Mouse (Mus musculus): ENCODE results near the gene Erbb4.

Erbb4 gene

DNA sequence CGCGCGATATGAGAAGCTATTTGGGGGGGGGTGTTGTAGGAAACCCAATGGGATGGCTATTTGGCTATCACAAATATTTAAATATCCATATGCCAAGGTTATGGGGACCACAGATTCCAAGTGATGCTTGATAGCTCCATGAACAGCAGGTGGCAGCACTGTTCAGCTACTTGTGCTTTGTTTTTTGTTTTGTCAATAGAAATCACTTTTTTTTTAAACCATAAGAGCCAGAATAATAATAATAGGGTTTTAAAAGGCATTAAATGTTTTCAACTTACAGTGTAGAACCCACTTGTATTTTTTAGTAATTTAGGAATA, 1001.4 kb downstream of the Erbb4 start:
- in situ Hi-C loops (cut with MboI; ENCODE audit: low sequenced_read_pairs): no loop called here

- in situ Hi-C loops (cut with MboI; ENCODE audit: low sequenced_read_pairs): no loop called here
Measured at GRCm38 (mm10) chr1:68105834-68106542, 1001.9 kb downstream of the Erbb4 start.

DNA sequence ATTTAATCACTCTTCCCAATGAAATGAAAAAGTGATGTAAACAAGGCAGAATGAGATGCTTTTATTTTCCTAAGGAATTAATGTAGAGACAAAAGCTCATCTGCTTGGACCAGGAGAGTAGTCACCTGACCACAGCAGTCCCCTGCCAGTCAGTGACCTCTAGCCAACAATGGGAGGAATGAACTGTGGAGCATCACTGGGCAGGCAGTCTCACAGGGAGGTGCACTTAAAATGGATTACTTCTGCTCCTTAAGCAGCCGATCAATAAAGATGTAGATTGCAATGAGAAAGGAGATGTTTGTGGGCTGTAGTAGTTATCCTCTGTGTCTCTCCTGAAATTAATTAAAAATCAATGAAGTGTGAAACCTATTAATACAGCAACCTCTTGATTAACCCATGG, 1018.2 kb downstream of the Erbb4 start:
- in situ Hi-C loops (cut with MboI; ENCODE audit: low sequenced_read_pairs): no loop called here

DNA sequence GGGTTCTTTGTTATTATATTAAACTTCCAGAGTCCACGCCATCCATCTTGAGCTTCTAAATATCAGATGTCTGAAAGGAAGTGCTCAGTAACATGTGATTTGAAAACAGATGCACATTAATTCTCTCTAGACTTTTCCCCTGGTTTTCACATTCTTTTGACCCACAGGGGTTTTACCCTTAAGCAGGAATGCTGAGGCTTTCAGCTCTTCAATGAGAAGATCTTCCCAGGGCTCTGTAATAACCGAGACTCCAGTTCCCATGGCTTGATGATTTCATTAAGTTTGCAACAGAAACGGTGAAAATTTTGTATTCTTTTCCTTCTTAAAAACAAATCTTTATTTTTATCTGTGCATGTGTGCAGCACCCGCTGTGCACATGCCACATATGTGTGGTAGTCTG, 1051.4 kb downstream of the Erbb4 start:
- in situ Hi-C loops (cut with MboI; ENCODE audit: low sequenced_read_pairs): no loop called here

GRCm38 (mm10) chr1:68054715-68055114, 1053.1 kb downstream of the Erbb4 start:
- in situ Hi-C loops (cut with MboI; ENCODE audit: low sequenced_read_pairs): no loop called here

- in situ Hi-C loops (cut with MboI; ENCODE audit: low sequenced_read_pairs): no loop called here
Measured at GRCm38 (mm10) chr1:68049856-68050255, 1058.0 kb downstream of the Erbb4 start.

- in situ Hi-C loops (cut with MboI; ENCODE audit: low sequenced_read_pairs): no loop called here
Measured at GRCm38 (mm10) chr1:68047139-68047538, 1060.7 kb downstream of the Erbb4 start.

GRCm38 (mm10) chr1:68046551-68046970, 1061.3 kb downstream of the Erbb4 start:
- in situ Hi-C loops (cut with MboI; ENCODE audit: low sequenced_read_pairs): no loop called here

GRCm38 (mm10) chr1:68024086-68024940, 1083.5 kb downstream of the Erbb4 start:
- in situ Hi-C loops (cut with MboI; ENCODE audit: low sequenced_read_pairs): no loop called here

- in situ Hi-C loops (cut with MboI; ENCODE audit: low sequenced_read_pairs): no loop called here
Measured at GRCm38 (mm10) chr1:68020020-68020419, 1087.8 kb downstream of the Erbb4 start.

DNA sequence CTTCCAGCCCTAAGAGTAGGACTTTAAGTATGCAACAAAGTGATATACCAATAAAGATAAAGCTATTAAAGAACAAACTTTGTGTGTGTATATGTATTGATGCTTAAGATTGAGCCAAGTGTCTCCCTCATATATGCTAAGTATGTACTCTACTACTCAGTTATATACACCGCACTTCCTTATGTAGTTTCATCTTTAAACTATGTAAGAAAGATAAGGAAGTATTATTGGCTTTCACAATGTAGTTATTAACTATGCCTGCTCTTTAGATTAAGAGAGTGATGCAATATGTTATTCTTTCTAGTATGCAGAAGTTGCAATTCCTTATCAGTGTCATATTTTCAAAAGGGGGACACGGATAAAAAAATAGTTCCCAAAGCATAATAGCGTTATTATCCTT, 1088.2 kb downstream of the Erbb4 start:
- in situ Hi-C loops (cut with MboI; ENCODE audit: low sequenced_read_pairs): no loop called here

All from CH12F3 (cell line).